Mouse (Mus musculus) ES-Bruce4 (cell line): ENCODE measurements at regions not wholly inside any gene's neighbourhood (a gene's known extent, or its start where the extent isn't known, plus 50 kb on each side); places are given as distances from the start of the nearest gene placed in this dataset.

Experiments used
- CTCF ChIP-seq: IDR thresholded peaks from one replicate; pipeline ENCODE4 v1.8.1; 2011; ENCODE audit warnings: low read depth, low read length
- POLR2A ChIP-seq: IDR thresholded peaks from one replicate; pipeline ENCODE4 v1.8.1; 2011; ENCODE audit warnings: low read length; ENCODE audit not compliant: insufficient read depth

GRCm38 (mm10) chr12:27565965-27566507 is 223.7 kb upstream of the Sox11 start:
- TF ChIP-seq CTCF (no peak), POLR2A (no peak)
